Mouse (Mus musculus) embryonic facial prominence, embryonic 12.5 days (tissue): ENCODE measurements around the gene Alkbh1. TPM values are rescaled to one million over a fixed set of nuclear protein-coding genes. Genes with fewer than 3 reads are reported as not detected.

ENCODE experiments used
- ATAC-seq: fragments of 200-750 bp; cut with Nextera tagmentation; 2 replicates; pipeline ENCODE4 v1.8.0; 2017; ENCODE audit not compliant: insufficient number of reproducible peaks, insufficient read depth, low FRiP score, low TSS enrichment
- H3K27ac ChIP-seq: fragments of 300-500 bp; sonication (generic); 2 replicates; pipeline ENCODE4 v1.5.1; 2016; ENCODE audit warnings: mild to moderate bottlenecking
- H3K27me3 ChIP-seq: fragments of 300-500 bp; sonication (generic); 2 replicates; pipeline ENCODE4 v1.6.1; 2016; ENCODE audit warnings: mild to moderate bottlenecking, moderate library complexity
- H3K36me3 ChIP-seq: fragments of 300-500 bp; sonication (generic); 2 replicates; pipeline ENCODE4 v1.6.1; 2016; ENCODE audit warnings: mild to moderate bottlenecking
- H3K4me1 ChIP-seq: fragments of 300-500 bp; sonication (generic); 2 replicates; pipeline ENCODE4 v1.6.1; 2016
- H3K4me2 ChIP-seq: fragments of 300-500 bp; sonication (generic); replicated peaks from 2 replicates; pipeline ENCODE4 v1.6.1; 2016; ENCODE audit warnings: mild to moderate bottlenecking, moderate library complexity
- H3K4me3 ChIP-seq: fragments of 300-500 bp; sonication (generic); 2 replicates; pipeline ENCODE4 v1.5.1; 2016; ENCODE audit warnings: mild to moderate bottlenecking
- H3K9ac ChIP-seq: fragments of 300-500 bp; sonication (generic); 2 replicates; pipeline ENCODE4 v1.6.1; 2016; ENCODE audit warnings: mild to moderate bottlenecking, moderate library complexity
- H3K9me3 ChIP-seq: fragments of 300-500 bp; sonication (generic); 2 replicates; pipeline ENCODE4 v1.6.1; 2016; ENCODE audit warnings: mild to moderate bottlenecking, moderate library complexity
- WGBS: fragments of 180-500 bp; shearing (Covaris S2); methylation state at CpG from one replicate; pipeline ENCODE4 v1.1.7; 2016; 5-methylcytosine and 5-hydroxymethylcytosine counted together
- polyA plus RNA-seq: library from polyadenylated mRNA; unstranded; fragments of >200 nt; fragmentation: Nextera tagmentation; extraction: Ambion mirVana; gene quantifications from 2 replicates; pipeline ENCODE4 v1.2.1, GENCODE M21; 2016

The Alkbh1 gene
- polyA plus RNA-seq, 1 experiment from 2014 or later = 73.2 TPM

GRCm38 (mm10) chr12:87394316-87394715, 49.5 kb downstream of the Alkbh1 start:
- Histone ChIP-seq H3K9me3 (no peaks in the 10 kb centered on the region), H3K4me3 (no peak overlapping the region), H3K27me3 (no peaks in the 10 kb centered on the region), H3K9ac (no peak overlapping the region), H3K36me3 (no peaks in the 10 kb centered on the region), H3K27ac (no peak overlapping the region), H3K4me2 (no peak overlapping the region), H3K4me1 (no peaks in the 10 kb centered on the region)
- 89% methylated on average over 6 of the region's 6 CpGs for WGBS
- no peak for ATAC-seq

GRCm38 (mm10) chr12:87393447-87394145, 50.2 kb downstream of the Alkbh1 start:
- Histone ChIP-seq H3K4me2 (no peak overlapping the region), H3K4me3 (no peak overlapping the region), H3K36me3 (no peaks in the 10 kb centered on the region), H3K9ac (no peak overlapping the region), H3K27me3 (no peaks in the 10 kb centered on the region), H3K9me3 (no peaks in the 10 kb centered on the region), H3K4me1 (no peaks in the 10 kb centered on the region), H3K27ac (no peak overlapping the region)
- WGBS = 83% methylated on average over 4 of the region's 4 CpGs
- ATAC-seq = no peak

GRCm38 (mm10) chr12:87391355-87391754, 52.5 kb downstream of the Alkbh1 start:
- H3K4me3 ChIP-seq = no peak overlapping the region
- no peak overlapping the region for H3K4me2 ChIP-seq
- H3K9ac ChIP-seq = no peak overlapping the region
- no peak overlapping the region for H3K27ac ChIP-seq
- no peak for ATAC-seq
- H3K27me3 ChIP-seq = no peaks in the 10 kb centered on the region
- no peaks in the 10 kb centered on the region for H3K36me3 ChIP-seq
- no peaks in the 10 kb centered on the region for H3K9me3 ChIP-seq
- H3K4me1 ChIP-seq = peaks cover 8% of the 10 kb centered on the region

- Histone ChIP-seq H3K27me3 (no peaks in the 10 kb centered on the region), H3K9me3 (no peaks in the 10 kb centered on the region), H3K4me3 (no peak overlapping the region), H3K36me3 (no peaks in the 10 kb centered on the region), H3K4me2 (peak overlapping the region; percentile 48), H3K27ac (no peak overlapping the region), H3K4me1 (peaks cover 10% of the 10 kb centered on the region), H3K9ac (no peak overlapping the region)
- 71% methylated on average over 3 of the region's 3 CpGs for WGBS
- ATAC-seq = no peak
Observed at GRCm38 (mm10) chr12:87389231-87389630, 54.6 kb downstream of the Alkbh1 start.

GRCm38 (mm10) chr12:87388122-87388774, 55.6 kb downstream of the Alkbh1 start, which contains the start of gene Sptlc2:
Sptlc2 (minus strand) TSS chr12:87388355.
- whole genome bisulfite sequencing = under 1% methylated on average over 45 of the region's 45 CpGs
- Histone ChIP-seq H3K27ac (peak within 1 kb of the TSS; percentile 67), H3K4me3 (peak within 1 kb of the TSS; percentile 69), H3K9ac (peak within 1 kb of the TSS; percentile 79), H3K36me3 (no peaks in the 10 kb centered on the region), H3K4me2 (peak within 1 kb of the TSS; percentile 94), H3K9me3 (no peaks in the 10 kb centered on the region), H3K27me3 (no peaks in the 10 kb centered on the region), H3K4me1 (peaks cover 10% of the 10 kb centered on the region)
- ATAC-seq = peak; percentile 99

- Histone ChIP-seq H3K9me3 (no peaks in the 10 kb centered on the region), H3K4me2 (peak overlapping the region; percentile 94), H3K36me3 (no peaks in the 10 kb centered on the region), H3K4me3 (peak overlapping the region; percentile 69), H3K27ac (peak overlapping the region; percentile 67), H3K27me3 (no peaks in the 10 kb centered on the region), H3K4me1 (peaks cover 10% of the 10 kb centered on the region), H3K9ac (peak overlapping the region; percentile 79)
- peak; percentile 57 for ATAC-seq
- WGBS = 1% methylated on average over 53 of the region's 65 CpGs
Observed at GRCm38 (mm10) chr12:87387171-87388121, 56.4 kb downstream of the Alkbh1 start.

- 94% methylated on average over 3 of the region's 3 CpGs for WGBS
- Histone ChIP-seq H3K36me3 (no peaks in the 10 kb centered on the region), H3K27me3 (no peaks in the 10 kb centered on the region), H3K9me3 (no peaks in the 10 kb centered on the region), H3K27ac (no peak overlapping the region), H3K9ac (no peak overlapping the region), H3K4me3 (no peak overlapping the region), H3K4me2 (no peak overlapping the region), H3K4me1 (peaks cover 10% of the 10 kb centered on the region)
- no peak for ATAC-seq
Observed at GRCm38 (mm10) chr12:87385051-87385450, 58.8 kb downstream of the Alkbh1 start.

GRCm38 (mm10) chr12:87381380-87381682, 62.5 kb downstream of the Alkbh1 start:
- WGBS = 69% methylated on average over 2 of the region's 2 CpGs
- no peaks in the 10 kb centered on the region for H3K9me3 ChIP-seq
- no peak for ATAC-seq
- peaks cover 2% of the 10 kb centered on the region; the same call in 1 of the 2 replicates for H3K4me1 ChIP-seq
- no peak overlapping the region for H3K27ac ChIP-seq
- H3K36me3 ChIP-seq = no peaks in the 10 kb centered on the region
- H3K9ac ChIP-seq = no peak overlapping the region
- H3K4me3 ChIP-seq = no peak overlapping the region
- no peak overlapping the region for H3K4me2 ChIP-seq
- H3K27me3 ChIP-seq = no peaks in the 10 kb centered on the region

GRCm38 (mm10) chr12:87380586-87381379, 63.0 kb downstream of the Alkbh1 start:
- H3K4me3 ChIP-seq = no peak overlapping the region
- H3K9ac ChIP-seq = no peak overlapping the region
- H3K4me2 ChIP-seq = no peak overlapping the region
- H3K27me3 ChIP-seq = no peaks in the 10 kb centered on the region
- H3K9me3 ChIP-seq = no peaks in the 10 kb centered on the region
- H3K27ac ChIP-seq = no peak overlapping the region
- no peaks in the 10 kb centered on the region for H3K36me3 ChIP-seq
- 87% methylated on average over 10 of the region's 10 CpGs for WGBS
- no peaks in the 10 kb centered on the region for H3K4me1 ChIP-seq
- ATAC-seq = no peak

- no peak overlapping the region for H3K27ac ChIP-seq
- no peak overlapping the region for H3K4me3 ChIP-seq
- H3K9ac ChIP-seq = no peak overlapping the region
- no peaks in the 10 kb centered on the region for H3K9me3 ChIP-seq
- no peak overlapping the region for H3K4me2 ChIP-seq
- H3K4me1 ChIP-seq = no peaks in the 10 kb centered on the region
- H3K27me3 ChIP-seq = no peaks in the 10 kb centered on the region
- H3K36me3 ChIP-seq = no peaks in the 10 kb centered on the region
- WGBS = 80% methylated on average over 2 of the region's 2 CpGs
- no peak for ATAC-seq
Observed at GRCm38 (mm10) chr12:87379496-87379895, 64.3 kb downstream of the Alkbh1 start.
